Mouse (Mus musculus): Measurements from ENCODE around the gene Wtip.
"Not testable (repeated sequence)": the region's sequence is repeated elsewhere in the genome, so short reads cannot be mapped to it uniquely, and the experiment has no call there.

Gene Wtip

GRCm38 (mm10) chr7:34116601-34117000 is 16.5 kb downstream of the Wtip start:
- no peak for DNase-seq

- DNase-seq: no peak
Observed at GRCm38 (mm10) chr7:34109190-34109589, 23.9 kb downstream of the Wtip start.

GRCm38 (mm10) chr7:34101276-34101675 is 31.8 kb downstream of the Wtip start:
- DNase-seq: no peak

GRCm38 (mm10) chr7:34100002-34100401 is 33.1 kb downstream of the Wtip start:
- DNase-seq: no peak

GRCm38 (mm10) chr7:34094911-34095481 is 38.1 kb downstream of the Wtip start, which contains the start of gene Scgb1b30:
Gene Scgb1b30 (plus strand): TSS chr7:34095431.
- DNase-seq: no peak

- DNase-seq: not testable (repeated sequence)
Observed at GRCm38 (mm10) chr7:34068132-34068531, 64.9 kb downstream of the Wtip start.
